Mouse (Mus musculus) stomach, embryonic 15.5 days (tissue): ENCODE measurements around the gene Tesk1. TPM values are rescaled to one million over a fixed set of nuclear protein-coding genes. Genes with fewer than 3 reads are reported as not detected.

Source experiments
- ATAC-seq: fragments of 200-750 bp; cut with Nextera tagmentation; 2 replicates; pipeline ENCODE4 v1.8.0; 2017; ENCODE audit warnings: low read depth, moderate number of reproducible peaks, moderate TSS enrichment; ENCODE audit not compliant: insufficient read depth, low FRiP score
- H3K27ac ChIP-seq: fragments of 300-500 bp; sonication (generic); 2 replicates; pipeline ENCODE4 v1.5.1; 2015; ENCODE audit warnings: mild to moderate bottlenecking, inconsistent platforms
- H3K27me3 ChIP-seq: fragments of 300-500 bp; sonication (generic); replicated peaks from 2 replicates; pipeline ENCODE4 v1.6.1; 2015; ENCODE audit warnings: inconsistent platforms
- H3K36me3 ChIP-seq: fragments of 300-500 bp; sonication (generic); 2 replicates; pipeline ENCODE4 v1.6.1; 2015; ENCODE audit warnings: inconsistent platforms
- H3K4me1 ChIP-seq: fragments of 300-500 bp; sonication (generic); 2 replicates; pipeline ENCODE4 v1.6.1; 2015; ENCODE audit warnings: inconsistent platforms
- H3K4me2 ChIP-seq: fragments of 300-500 bp; sonication (generic); 2 replicates; pipeline ENCODE4 v1.6.1; 2015; ENCODE audit warnings: mild to moderate bottlenecking, inconsistent platforms
- H3K4me3 ChIP-seq: fragments of 300-500 bp; sonication (generic); replicated peaks from 2 replicates; pipeline ENCODE4 v1.5.1; 2015; ENCODE audit warnings: inconsistent platforms
- H3K9ac ChIP-seq: fragments of 300-500 bp; sonication (generic); 2 replicates; pipeline ENCODE4 v1.6.1; 2015; ENCODE audit warnings: inconsistent platforms
- H3K9me3 ChIP-seq: fragments of 300-500 bp; sonication (generic); 2 replicates; pipeline ENCODE4 v1.6.1; 2016; ENCODE audit warnings: inconsistent platforms
- WGBS: fragments of 180-500 bp; shearing (Covaris S2); methylation state at CpG from one replicate; pipeline ENCODE4 v1.1.7; 2015; 5-methylcytosine and 5-hydroxymethylcytosine counted together
- polyA plus RNA-seq: library from polyadenylated mRNA; unstranded; fragments of >200 nt; fragmentation: Nextera tagmentation; extraction: Ambion mirVana; gene quantifications from 2 replicates; pipeline ENCODE4 v1.2.1, GENCODE M21; 2015

Gene Tesk1
- polyA plus RNA-seq, 1 experiment from 2014 or later: 6.2 TPM

GRCm38 (mm10) chr4:43406162-43406971, 35.4 kb upstream of the Tesk1 start:
- 3% methylated on average over 28 of the region's 28 CpGs for WGBS
- peak; percentile 92 for ATAC-seq
- H3K4me2 ChIP-seq: peak overlapping the region; percentile 68
- H3K36me3 ChIP-seq: no peaks in the 10 kb centered on the region
- peak overlapping the region; percentile 52 for H3K4me3 ChIP-seq
- no peaks in the 10 kb centered on the region for H3K27me3 ChIP-seq
- peak overlapping the region; percentile 90 for H3K27ac ChIP-seq
- H3K4me1 ChIP-seq: peaks cover 12% of the 10 kb centered on the region
- peak overlapping the region; percentile 25; the same call in 1 of the 2 replicates for H3K9ac ChIP-seq
- H3K9me3 ChIP-seq: no peaks in the 10 kb centered on the region

GRCm38 (mm10) chr4:43407071-43407920, 34.4 kb upstream of the Tesk1 start:
- peaks cover 6% of the 10 kb centered on the region; the same call in 1 of the 2 replicates for H3K4me1 ChIP-seq
- no peaks in the 10 kb centered on the region for H3K27me3 ChIP-seq
- peak overlapping the region; percentile 90 for H3K27ac ChIP-seq
- peak overlapping the region; percentile 52 for H3K4me3 ChIP-seq
- H3K9me3 ChIP-seq: no peaks in the 10 kb centered on the region
- H3K9ac ChIP-seq: peak overlapping the region; percentile 25; the same call in 1 of the 2 replicates
- H3K36me3 ChIP-seq: no peaks in the 10 kb centered on the region
- ATAC-seq: no peak
- 69% methylated on average over 12 of the region's 12 CpGs for WGBS
- peak overlapping the region; percentile 68 for H3K4me2 ChIP-seq

- Histone ChIP-seq H3K27ac (no peak overlapping the region), H3K27me3 (no peaks in the 10 kb centered on the region), H3K9ac (no peak overlapping the region), H3K36me3 (peaks cover 22% of the 10 kb centered on the region), H3K4me1 (0 out of 2 replicates have a peak, but pooled peaks cover 1% of the 10 kb centered on the region), H3K9me3 (no peaks in the 10 kb centered on the region), H3K4me3 (no peak overlapping the region), H3K4me2 (no peak overlapping the region)
- no peak for ATAC-seq
- WGBS: 85% methylated on average over 14 of the region's 14 CpGs
These were observed 27.0 kb upstream of the Tesk1 start for GRCm38 (mm10) chr4:43414761-43415160.

GRCm38 (mm10) chr4:43415221-43416070, 26.3 kb upstream of the Tesk1 start:
- no peak overlapping the region for H3K4me3 ChIP-seq
- no peak overlapping the region for H3K9ac ChIP-seq
- no peak for ATAC-seq
- 89% methylated on average over 29 of the region's 29 CpGs for WGBS
- 0 out of 2 replicates have a peak, but pooled peaks cover 6% of the 10 kb centered on the region for H3K4me1 ChIP-seq
- peaks cover 22% of the 10 kb centered on the region for H3K36me3 ChIP-seq
- H3K4me2 ChIP-seq: no peak overlapping the region
- no peaks in the 10 kb centered on the region for H3K27me3 ChIP-seq
- no peak overlapping the region for H3K27ac ChIP-seq
- H3K9me3 ChIP-seq: no peaks in the 10 kb centered on the region

GRCm38 (mm10) chr4:43416071-43416490, 25.7 kb upstream of the Tesk1 start:
- Histone ChIP-seq H3K4me1 (0 out of 2 replicates have a peak, but pooled peaks cover 6% of the 10 kb centered on the region), H3K4me3 (no peak overlapping the region), H3K9ac (no peak overlapping the region), H3K9me3 (no peaks in the 10 kb centered on the region), H3K27me3 (no peaks in the 10 kb centered on the region), H3K36me3 (peaks cover 22% of the 10 kb centered on the region), H3K4me2 (no peak overlapping the region), H3K27ac (no peak overlapping the region)
- no peak for ATAC-seq
- WGBS: 94% methylated on average over 22 of the region's 22 CpGs

GRCm38 (mm10) chr4:43417269-43418062, 24.3 kb upstream of the Tesk1 start:
- ATAC-seq: no peak
- H3K9ac ChIP-seq: no peak overlapping the region
- 61% methylated on average over 16 of the region's 16 CpGs for WGBS
- H3K27ac ChIP-seq: no peak overlapping the region
- H3K4me2 ChIP-seq: no peak overlapping the region
- no peak overlapping the region for H3K4me3 ChIP-seq
- H3K27me3 ChIP-seq: no peaks in the 10 kb centered on the region
- 0 out of 2 replicates have a peak, but pooled peaks cover 6% of the 10 kb centered on the region for H3K4me1 ChIP-seq
- no peaks in the 10 kb centered on the region for H3K9me3 ChIP-seq
- peaks cover 29% of the 10 kb centered on the region for H3K36me3 ChIP-seq

- H3K4me2 ChIP-seq: no peak overlapping the region
- no peaks in the 10 kb centered on the region for H3K27me3 ChIP-seq
- H3K36me3 ChIP-seq: peaks cover 33% of the 10 kb centered on the region
- no peak overlapping the region for H3K4me3 ChIP-seq
- 78% methylated on average over 4 of the region's 4 CpGs for WGBS
- ATAC-seq: no peak
- no peak overlapping the region for H3K27ac ChIP-seq
- 0 out of 2 replicates have a peak, but pooled peaks cover 6% of the 10 kb centered on the region for H3K4me1 ChIP-seq
- no peaks in the 10 kb centered on the region for H3K9me3 ChIP-seq
- no peak overlapping the region for H3K9ac ChIP-seq
These were observed 23.3 kb upstream of the Tesk1 start for GRCm38 (mm10) chr4:43418450-43418849.

- H3K4me1 ChIP-seq: 0 out of 2 replicates have a peak, but pooled peaks cover 6% of the 10 kb centered on the region
- no peak overlapping the region for H3K4me3 ChIP-seq
- peaks cover 39% of the 10 kb centered on the region for H3K36me3 ChIP-seq
- H3K9ac ChIP-seq: no peak overlapping the region
- H3K27ac ChIP-seq: peak overlapping the region; percentile 21; the same call in 1 of the 2 replicates
- WGBS: 62% methylated on average over 15 of the region's 15 CpGs
- H3K9me3 ChIP-seq: no peaks in the 10 kb centered on the region
- H3K4me2 ChIP-seq: no peak overlapping the region
- no peaks in the 10 kb centered on the region for H3K27me3 ChIP-seq
- no peak for ATAC-seq
These were observed 22.6 kb upstream of the Tesk1 start for GRCm38 (mm10) chr4:43418973-43419656.

GRCm38 (mm10) chr4:43419801-43420281, 21.9 kb upstream of the Tesk1 start:
- peaks cover 44% of the 10 kb centered on the region for H3K36me3 ChIP-seq
- no peak overlapping the region for H3K9ac ChIP-seq
- no peaks in the 10 kb centered on the region for H3K27me3 ChIP-seq
- H3K27ac ChIP-seq: peak overlapping the region; percentile 21; the same call in 1 of the 2 replicates
- 0 out of 2 replicates have a peak, but pooled peaks cover 6% of the 10 kb centered on the region for H3K4me1 ChIP-seq
- no peaks in the 10 kb centered on the region for H3K9me3 ChIP-seq
- H3K4me3 ChIP-seq: no peak overlapping the region
- 62% methylated on average over 9 of the region's 9 CpGs for WGBS
- no peak for ATAC-seq
- H3K4me2 ChIP-seq: no peak overlapping the region

GRCm38 (mm10) chr4:43420305-43420704, 21.4 kb upstream of the Tesk1 start:
- H3K9me3 ChIP-seq: no peaks in the 10 kb centered on the region
- no peak overlapping the region for H3K4me2 ChIP-seq
- no peak for ATAC-seq
- peaks cover 45% of the 10 kb centered on the region for H3K36me3 ChIP-seq
- no peaks in the 10 kb centered on the region for H3K27me3 ChIP-seq
- H3K4me1 ChIP-seq: peaks cover 8% of the 10 kb centered on the region; the same call in 1 of the 2 replicates
- 4% methylated on average over 6 of the region's 6 CpGs for WGBS
- 0 out of 2 replicates have a peak overlapping the region, but pooled peaks have one; percentile 21 for H3K27ac ChIP-seq
- H3K4me3 ChIP-seq: no peak overlapping the region
- no peak overlapping the region for H3K9ac ChIP-seq
